Mouse (Mus musculus): ENCODE measurements at regions not wholly inside any gene's neighbourhood (a gene's known extent, or its start where the extent isn't known, plus 50 kb on each side); places are given as distances from the start of the nearest gene placed in this dataset.

DNA sequence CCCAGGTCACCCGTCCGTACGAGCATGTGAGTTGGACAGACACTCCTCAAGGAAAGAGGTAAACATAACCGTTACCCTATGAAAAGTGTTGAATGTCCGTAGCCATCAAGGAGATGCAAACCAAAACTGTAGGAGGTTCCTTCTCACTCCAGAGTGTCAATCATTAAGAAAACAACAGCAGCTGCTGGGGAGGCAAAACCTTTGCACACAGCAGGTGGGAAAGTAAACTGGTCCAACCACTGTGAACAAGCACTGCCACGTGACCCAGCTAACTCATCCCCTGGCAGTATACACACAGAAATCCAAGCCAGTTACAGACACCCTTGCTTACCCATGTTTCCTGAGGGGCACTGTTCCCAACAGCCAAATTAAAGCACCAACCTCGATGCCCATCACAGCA lies 54.7 kb upstream of the Irx5 start:
- ATAC-seq (ENCODE audit: insufficient read depth) (no peak), DNase-seq (ENCODE audit: low read depth in 3 of 3, low spot score in 3 of 3) (no peak)
- 63% methylated on average over 7 of the region's 7 CpGs for WGBS (ENCODE audit: insufficient replicate concordance)
- Histone ChIP-seq H3K27ac (no peak overlapping the region), H3K4me3 (ENCODE audit: insufficient read depth in 1 of 2, low read depth in 2 of 2, low read length in 2 of 2) (no peak overlapping the region), H3K36me3 (replicated peaks; ENCODE audit: control insufficient read depth, insufficient read depth, low read depth) (no peaks in the 10 kb centered on the region), H3K4me1 (replicated peaks; ENCODE audit: control insufficient read depth in 2 of 2, insufficient read depth in 2 of 2, low read length in 1 of 2) (no peaks in the 10 kb centered on the region), H3K9me3 (ENCODE audit: control insufficient read depth, low read length) (no peaks in the 10 kb centered on the region), H3K4me2 (ENCODE audit: low read depth) (no peak overlapping the region), H3K9ac (replicated peaks) (no peak overlapping the region), H3K27me3 (ENCODE audit: control insufficient read depth, insufficient read depth, low read length) (no peaks in the 10 kb centered on the region)
- no peak for TF ChIP-seq EP300 (IDR thresholded peaks at IDR 0.05; ENCODE audit: low read depth)
- TF ChIP-seq CTCF (IDR thresholded peaks at IDR 0.05; ENCODE audit: low read depth) = no peak

DNA sequence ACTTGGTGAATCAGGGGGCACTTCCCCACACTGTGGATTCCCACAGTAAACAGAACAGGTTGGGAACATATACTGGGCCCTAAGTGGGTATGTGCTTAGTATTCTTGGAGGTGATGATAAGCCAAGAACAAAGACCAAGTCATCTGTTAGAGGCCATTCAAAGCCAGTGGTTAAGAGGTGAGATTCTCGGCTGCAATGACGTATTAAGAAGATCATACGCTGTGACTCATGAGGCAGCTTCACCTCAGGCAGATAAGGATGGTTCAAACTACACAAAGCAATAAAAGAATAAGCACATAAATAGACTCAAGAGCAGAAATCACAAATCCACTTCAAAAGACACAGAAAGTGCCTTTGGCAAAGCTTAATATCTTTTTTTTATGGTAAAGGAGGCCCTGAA lies 56.4 kb upstream of the Irx5 start:
- no peak for DNase-seq (ENCODE audit: low read depth in 3 of 3, low spot score in 3 of 3)
- no peak for ATAC-seq (ENCODE audit: insufficient read depth)
- WGBS (ENCODE audit: insufficient replicate concordance) = 66% methylated on average over 3 of the region's 3 CpGs
- no peaks in the 10 kb centered on the region for H3K9me3 ChIP-seq (ENCODE audit: control insufficient read depth, low read length)
- no peak overlapping the region for H3K4me2 ChIP-seq (ENCODE audit: low read depth)
- no peak overlapping the region for H3K4me3 ChIP-seq (ENCODE audit: insufficient read depth in 1 of 2, low read depth in 2 of 2, low read length in 2 of 2)
- no peak overlapping the region for H3K27ac ChIP-seq
- H3K9ac ChIP-seq (replicated peaks) = no peak overlapping the region
- H3K27me3 ChIP-seq (ENCODE audit: control insufficient read depth, insufficient read depth, low read length) = no peaks in the 10 kb centered on the region
- H3K4me1 ChIP-seq (replicated peaks; ENCODE audit: control insufficient read depth in 2 of 2, insufficient read depth in 2 of 2, low read length in 1 of 2) = no peaks in the 10 kb centered on the region
- no peak for TF ChIP-seq CTCF (IDR thresholded peaks at IDR 0.05; ENCODE audit: low read depth)
- no peak for TF ChIP-seq EP300 (IDR thresholded peaks at IDR 0.05; ENCODE audit: low read depth)
- H3K36me3 ChIP-seq (replicated peaks; ENCODE audit: control insufficient read depth, insufficient read depth, low read depth) = no peaks in the 10 kb centered on the region

DNA sequence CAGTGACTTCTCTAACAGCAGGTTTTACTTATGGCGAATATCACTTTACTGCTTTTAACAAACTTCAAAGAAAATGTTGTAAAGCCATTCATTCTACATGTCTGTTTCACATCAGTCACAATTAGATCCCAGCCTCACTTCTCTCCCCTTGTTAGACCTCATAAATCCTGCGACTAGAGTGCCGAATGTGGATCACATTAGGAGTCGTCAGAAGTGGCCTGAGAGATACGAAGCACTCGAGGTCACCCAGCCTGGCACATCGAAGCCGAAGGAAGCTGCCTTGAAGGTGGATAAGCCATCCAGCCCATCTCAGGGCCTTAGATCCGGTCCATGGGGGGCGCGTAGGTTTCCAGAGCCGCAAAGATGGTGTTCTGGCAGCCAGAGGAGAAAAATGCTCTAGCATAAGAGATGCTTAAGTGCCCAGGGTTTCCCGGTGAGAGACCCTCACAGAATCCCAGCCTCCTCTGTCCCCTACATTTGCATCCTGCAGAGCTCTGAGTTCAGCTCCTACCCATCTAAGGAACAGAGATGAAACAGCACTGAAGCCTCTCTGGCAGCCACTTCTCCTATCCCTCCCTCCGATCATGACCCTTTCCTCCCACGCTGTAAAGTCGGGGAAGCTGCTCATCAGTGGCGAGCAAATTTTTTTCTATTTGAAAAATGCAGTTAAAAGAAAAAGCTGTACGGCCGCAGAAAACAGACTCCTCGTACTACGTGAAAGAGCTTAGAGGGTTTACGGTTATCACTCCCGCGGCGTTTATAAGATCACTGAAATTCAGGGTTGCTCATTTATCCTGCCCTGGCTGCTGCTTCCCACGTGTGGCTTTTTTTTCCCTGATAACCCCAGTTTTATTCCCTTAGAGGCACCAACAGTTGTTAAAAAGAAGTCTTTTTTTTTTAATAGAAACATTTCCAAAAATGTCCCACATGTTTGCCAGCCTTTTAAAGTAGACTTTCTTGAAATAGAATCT lies 70.3 kb upstream of the Irx5 start:
- ATAC-seq (ENCODE audit: insufficient read depth) = no peak
- Histone ChIP-seq H3K27me3 (ENCODE audit: control insufficient read depth, insufficient read depth, low read length) (no peaks in the 10 kb centered on the region), H3K4me1 (replicated peaks; ENCODE audit: control insufficient read depth in 2 of 2, insufficient read depth in 2 of 2, low read length in 1 of 2) (0 out of 4 replicates have a peak, but pooled peaks cover 0 to 2% of the 10 kb centered on the region in 2 experiments), H3K27ac (no peak overlapping the region), H3K9ac (replicated peaks) (no peak overlapping the region), H3K4me3 (ENCODE audit: insufficient read depth in 1 of 2, low read depth in 2 of 2, low read length in 2 of 2) (no peak overlapping the region), H3K4me2 (ENCODE audit: low read depth) (no peak overlapping the region), H3K9me3 (ENCODE audit: control insufficient read depth, low read length) (no peaks in the 10 kb centered on the region), H3K36me3 (replicated peaks; ENCODE audit: control insufficient read depth, insufficient read depth, low read depth) (no peaks in the 10 kb centered on the region)
- DNase-seq (ENCODE audit: low read depth in 3 of 3, low spot score in 3 of 3) = no peak
- 68% methylated on average over 26 of the region's 26 CpGs for WGBS (ENCODE audit: insufficient replicate concordance)
- TF ChIP-seq CTCF (IDR thresholded peaks at IDR 0.05; ENCODE audit: low read depth) (no peak), EP300 (IDR thresholded peaks at IDR 0.05; ENCODE audit: low read depth) (no peak)

- H3K27me3 ChIP-seq (ENCODE audit: control insufficient read depth, insufficient read depth, low read length) = no peaks in the 10 kb centered on the region
- ATAC-seq (ENCODE audit: insufficient read depth) (no peak), DNase-seq (ENCODE audit: low read depth in 3 of 3, low spot score in 3 of 3) (no peak)
- no peak overlapping the region for H3K4me2 ChIP-seq (ENCODE audit: low read depth)
- H3K9me3 ChIP-seq (ENCODE audit: control insufficient read depth, low read length) = no peaks in the 10 kb centered on the region
- 74% methylated on average over 5 of the region's 5 CpGs for WGBS (ENCODE audit: insufficient replicate concordance)
- no peak overlapping the region for H3K4me3 ChIP-seq (ENCODE audit: insufficient read depth in 1 of 2, low read depth in 2 of 2, low read length in 2 of 2)
- no peaks in the 10 kb centered on the region for H3K36me3 ChIP-seq (replicated peaks; ENCODE audit: control insufficient read depth, insufficient read depth, low read depth)
- no peak overlapping the region for H3K9ac ChIP-seq (replicated peaks)
- H3K27ac ChIP-seq = no peak overlapping the region
- no peaks in the 10 kb centered on the region for H3K4me1 ChIP-seq (replicated peaks; ENCODE audit: control insufficient read depth in 2 of 2, insufficient read depth in 2 of 2, low read length in 1 of 2)
- TF ChIP-seq CTCF (IDR thresholded peaks at IDR 0.05; ENCODE audit: low read depth) (no peak), EP300 (IDR thresholded peaks at IDR 0.05; ENCODE audit: low read depth) (no peak)
Observed at GRCm38 (mm10) chr8:92275755-92276154, 81.7 kb upstream of the Irx5 start.

- no peak for ATAC-seq (ENCODE audit: insufficient read depth)
- no peaks in the 10 kb centered on the region for H3K27me3 ChIP-seq (ENCODE audit: control insufficient read depth, insufficient read depth, low read length)
- H3K4me2 ChIP-seq (ENCODE audit: low read depth) = no peak overlapping the region
- H3K27ac ChIP-seq = no peak overlapping the region
- H3K9me3 ChIP-seq (ENCODE audit: control insufficient read depth, low read length) = no peaks in the 10 kb centered on the region
- no peaks in the 10 kb centered on the region for H3K36me3 ChIP-seq (replicated peaks; ENCODE audit: control insufficient read depth, insufficient read depth, low read depth)
- H3K4me1 ChIP-seq (replicated peaks; ENCODE audit: control insufficient read depth in 2 of 2, insufficient read depth in 2 of 2, low read length in 1 of 2) = no peaks in the 10 kb centered on the region
- H3K4me3 ChIP-seq (ENCODE audit: insufficient read depth in 1 of 2, low read depth in 2 of 2, low read length in 2 of 2) = no peak overlapping the region
- DNase-seq (ENCODE audit: low read depth in 3 of 3, low spot score in 3 of 3) = no peak
- H3K9ac ChIP-seq (replicated peaks) = no peak overlapping the region
- WGBS (ENCODE audit: insufficient replicate concordance) = 96% methylated on average over 1 of the region's 1 CpGs
- TF ChIP-seq CTCF (IDR thresholded peaks at IDR 0.05; ENCODE audit: low read depth) (no peak), EP300 (IDR thresholded peaks at IDR 0.05; ENCODE audit: low read depth) (no peak)
Observed at GRCm38 (mm10) chr8:92272726-92273125, 84.7 kb upstream of the Irx5 start.
